24 mouse cellular contexts compared by ENCODE assay signal in the genomic region with DNA sequence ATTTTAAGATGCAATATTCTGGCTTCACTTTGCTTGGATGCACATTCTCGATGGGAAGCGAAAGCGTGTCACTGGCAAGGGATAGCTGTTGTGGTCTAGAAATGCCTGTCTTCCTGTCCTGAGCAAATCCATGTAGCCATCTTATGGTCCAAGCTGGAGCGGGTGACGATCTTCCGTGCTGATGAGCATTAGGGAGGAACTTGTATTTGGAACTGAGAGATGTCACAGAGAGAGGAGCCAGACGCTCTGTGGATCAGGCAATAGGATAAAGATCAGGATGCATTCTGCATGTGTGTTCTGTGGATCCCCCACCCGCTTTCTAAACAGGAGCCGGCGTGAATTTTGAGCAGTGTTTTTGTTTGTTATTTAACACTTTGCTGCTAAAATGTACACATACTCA. TPM values are rescaled to one million over a fixed set of nuclear protein-coding genes. Genes with fewer than 3 reads are reported as not detected.
DNase-seq lines count a peak whose midpoint lies in the region; ATAC-seq and TF ChIP-seq lines count a peak whose summit lies in the region.
"Had no signal": no experiment of that assay in that cellular context is flagged by ENCODE, and none has a peak within 500 bp of the region (broad histone marks: within the 10 kb centered on the region; RNA-seq: fewer than 3 reads in every experiment).

No protein-coding gene starts in this region.

- peak; percentile 64 for DNase-seq in heart, adult 11 months
- no peak for DNase-seq in heart, postnatal 10 days
- DNase-seq in midbrain, postnatal 0 days (ENCODE audit: low spot score), result peak; percentile 53
- DNase-seq in midbrain, embryonic 14.5 days, result no peak
- peak in 1 of 2 experiments; percentile 52 for DNase-seq in cerebellum, adult 2 months
- DNase-seq in cerebellum, postnatal 14 days, result peak; percentile 58 to 72
- no peak for DNase-seq in B cell, adult 2 months
- DNase-seq in gastrocnemius, postnatal 4 days (ENCODE audit: low spot score in 2 of 2), result no peak
- DNase-seq: adrenal gland, adult 2 months; adrenal gland, postnatal 25 days; gastrocnemius, adult 2 months; gastrocnemius, postnatal 36 days; heart, adult 2 months; kidney, adult 8-10 months had no signal

- TF ChIP-seq CTCF in midbrain, postnatal 0 days (IDR thresholded peaks at IDR 0.05), result no peak
- no peak for TF ChIP-seq CTCF in cerebellum, adult 2 months (IDR thresholded peaks at IDR 0.05; ENCODE audit: borderline replicate concordance, insufficient read depth, low read depth, low read length)

- WGBS in midbrain, postnatal 0 days, result 82% methylated on average over 10 of the region's 10 CpGs
- 89% methylated on average over 10 of the region's 10 CpGs for WGBS in midbrain, embryonic 14.5 days
- WGBS in cerebellum, adult 2 months, result 16% methylated on average over 10 of the region's 10 CpGs

- no peak overlapping the region for H3K27ac ChIP-seq in midbrain, postnatal 0 days (ENCODE audit: low read depth, low read length)
- no peak overlapping the region for H3K27ac ChIP-seq in midbrain, embryonic 14.5 days (replicated peaks; ENCODE audit: low read depth, low read length)
- peak overlapping the region; percentile 83 for H3K27ac ChIP-seq in cerebellum, adult 2 months (ENCODE audit: insufficient read depth, low read length)
- H3K27ac ChIP-seq: embryonic facial prominence, embryonic 13.5 days; forebrain, embryonic 12.5 days; gastrocnemius, adult 2 months; heart, adult 2 months; hindbrain, embryonic 10.5 days; hindbrain, embryonic 14.5 days had no signal

- ATAC-seq in midbrain, postnatal 0 days (ENCODE audit: low FRiP score), result no peak
- ATAC-seq in midbrain, embryonic 14.5 days (ENCODE audit: low FRiP score, low TSS enrichment), result no peak
- ATAC-seq: forebrain, embryonic 16.5 days; inflammation-experienced regulatory T-cells, adult 6 months; intestine, postnatal 0 days had no signal

- H3K27me3 ChIP-seq in midbrain, postnatal 0 days (ENCODE audit: insufficient read depth, low read length), result no peaks in the 10 kb centered on the region
- no peaks in the 10 kb centered on the region for H3K27me3 ChIP-seq in midbrain, embryonic 14.5 days (ENCODE audit: control insufficient read depth, insufficient read depth, low read length)
- H3K27me3 ChIP-seq in cerebellum, adult 2 months (ENCODE audit: control insufficient read depth, insufficient read depth, low read length), result no peaks in the 10 kb centered on the region
- H3K27me3 ChIP-seq: embryonic facial prominence, embryonic 13.5 days; forebrain, embryonic 12.5 days; heart, embryonic 15.5 days had no signal

- intact Hi-C loops in heart, postnatal 10 days (cut with DNase I), result no loop called here

- no peak overlapping the region for H3K4me3 ChIP-seq in midbrain, postnatal 0 days (ENCODE audit: low read depth, low read length)
- no peak overlapping the region for H3K4me3 ChIP-seq in midbrain, embryonic 14.5 days (replicated peaks; ENCODE audit: low read depth, low read length)
- H3K4me3 ChIP-seq in cerebellum, adult 2 months (replicated peaks; ENCODE audit: insufficient read depth, low read depth, low read length), result peak overlapping the region; percentile 11
- H3K4me3 ChIP-seq: embryonic facial prominence, embryonic 13.5 days; forebrain, embryonic 12.5 days; gastrocnemius, adult 2 months; heart, adult 2 months; heart, embryonic 15.5 days; hindbrain, embryonic 10.5 days had no signal

- no peaks in the 10 kb centered on the region for H3K36me3 ChIP-seq in midbrain, postnatal 0 days (ENCODE audit: insufficient read depth, low read length)
- H3K36me3 ChIP-seq in midbrain, embryonic 14.5 days (ENCODE audit: control insufficient read depth, insufficient read depth, low read length), result no peaks in the 10 kb centered on the region
- H3K36me3 ChIP-seq: embryonic facial prominence, embryonic 13.5 days; forebrain, embryonic 12.5 days; heart, embryonic 15.5 days; hindbrain, embryonic 10.5 days had no signal

- TF ChIP-seq POLR2A in cerebellum, adult 2 months (IDR thresholded peaks at IDR 0.05; ENCODE audit: borderline replicate concordance, insufficient read depth, low read length), result peak; percentile 14; the same call in 1 of the 2 replicates

- H3K9ac ChIP-seq in midbrain, postnatal 0 days (replicated peaks; ENCODE audit: low read length, poor library complexity, severe bottlenecking), result no peak overlapping the region
- no peak overlapping the region for H3K9ac ChIP-seq in midbrain, embryonic 14.5 days (replicated peaks; ENCODE audit: low read length)
- H3K9ac ChIP-seq: embryonic facial prominence, embryonic 13.5 days; forebrain, embryonic 12.5 days; heart, embryonic 15.5 days; hindbrain, embryonic 14.5 days had no signal

- no peaks in the 10 kb centered on the region for H3K9me3 ChIP-seq in midbrain, postnatal 0 days (ENCODE audit: low read length)
- H3K9me3 ChIP-seq in midbrain, embryonic 14.5 days (ENCODE audit: control insufficient read depth, low read length), result no peaks in the 10 kb centered on the region
- H3K9me3 ChIP-seq: embryonic facial prominence, embryonic 13.5 days; forebrain, embryonic 12.5 days; heart, embryonic 15.5 days; hindbrain, embryonic 10.5 days had no signal

- no peaks in the 10 kb centered on the region for H3K4me1 ChIP-seq in midbrain, postnatal 0 days (ENCODE audit: insufficient read depth, low read length)
- no peaks in the 10 kb centered on the region for H3K4me1 ChIP-seq in midbrain, embryonic 14.5 days (ENCODE audit: control insufficient read depth, insufficient read depth, low read length)
- peaks cover 17% of the 10 kb centered on the region for H3K4me1 ChIP-seq in cerebellum, adult 2 months (ENCODE audit: control insufficient read depth, insufficient read depth, low read length)
- H3K4me1 ChIP-seq: embryonic facial prominence, embryonic 13.5 days had no signal

- no peak overlapping the region for H3K4me2 ChIP-seq in midbrain, postnatal 0 days (ENCODE audit: low read depth, low read length, poor library complexity, severe bottlenecking)
- H3K4me2 ChIP-seq in midbrain, embryonic 14.5 days (ENCODE audit: low read length), result no peak overlapping the region
- H3K4me2 ChIP-seq: embryonic facial prominence, embryonic 13.5 days; forebrain, embryonic 12.5 days; heart, embryonic 11.5 days; heart, embryonic 15.5 days; hindbrain, embryonic 14.5 days had no signal

RNA-seq across cellular contexts. Expression of a gene that starts 41.2 kb away (rescaled TPM):
- total RNA-seq in heart, postnatal 10 days (2021), result 10 to 100 TPM in 1 of 2 experiments, 1 to 10 TPM in 1; 5.2 to 11.0 TPM
- 7.4 and 7.9 TPM in 2 replicates for total RNA-seq in midbrain, postnatal 0 days (2014; rRNA removed)
- polyA plus RNA-seq in midbrain, postnatal 0 days (2015; fragmentation: Nextera tagmentation; extraction: Ambion mirVana), result 17.7 and 17.8 TPM in 2 replicates
- polyA plus RNA-seq in midbrain, embryonic 14.5 days (2014; fragmentation: Nextera tagmentation; extraction: Ambion mirVana), result 13.5 and 19.7 TPM in 2 replicates
- 41.3 and 42.1 TPM in 2 replicates for polyA plus RNA-seq in cerebellum, adult 2 months (2012; rRNA removed)
- 1 to 10 TPM; 4.6 to 5.0 TPM for total RNA-seq in gastrocnemius, postnatal 4 days (2021)
- total RNA-seq: ES-E14 had no signal
- polyA plus RNA-seq: inflammation-experienced regulatory T-cells, adult 6 months had no signal

Comparison
In these comparisons a context has a peak if more than half of its experiments do, and no peak if none do; other contexts are left out.
1. DNase-seq: peak in heart, adult 11 months (single experiment), midbrain, postnatal 0 days (single experiment) and cerebellum, postnatal 14 days (2 of 2); none in heart, postnatal 10 days (0 of 2), midbrain, embryonic 14.5 days (single experiment), B cell, adult 2 months (0 of 2) and gastrocnemius, postnatal 4 days (0 of 2).